29 mouse cellular contexts compared by ENCODE assay signal in the genomic region with DNA sequence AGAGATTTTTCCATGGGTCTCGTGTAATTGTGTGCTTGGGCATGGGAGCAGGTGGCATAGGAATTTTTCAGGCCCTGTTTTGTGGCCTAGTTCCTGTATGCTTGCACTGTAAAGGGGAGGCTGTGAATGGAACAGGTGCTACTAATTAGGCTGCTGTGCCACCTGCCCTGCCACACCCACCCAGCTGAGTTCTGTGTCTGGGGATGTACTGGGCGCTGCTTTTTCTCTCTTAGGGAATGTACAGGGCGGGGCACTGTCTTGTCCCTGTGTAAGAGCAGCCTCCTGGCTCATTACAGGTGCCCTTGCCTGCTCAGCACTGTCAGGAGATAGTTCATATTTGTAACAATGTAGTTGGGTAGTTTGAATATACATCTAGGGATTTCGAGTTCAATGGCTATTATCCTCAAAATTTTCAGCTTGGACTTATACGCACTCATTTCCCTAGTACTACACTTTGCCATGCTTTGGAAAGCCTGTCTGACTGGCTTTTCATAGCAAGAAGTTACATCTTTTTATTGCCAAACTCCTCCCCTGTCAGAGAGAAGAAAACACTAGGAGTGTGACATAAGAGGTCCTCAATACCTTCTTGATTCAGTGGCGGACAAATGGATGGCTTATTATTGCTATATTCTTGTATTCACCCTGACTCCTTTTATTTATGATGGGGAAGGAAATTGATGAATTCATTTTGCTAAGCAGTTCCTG.
DNase-seq lines count a peak whose midpoint lies in the region; ATAC-seq and TF ChIP-seq lines count a peak whose summit lies in the region.
"Had no signal": no experiment of that assay in that cellular context is flagged by ENCODE, and none has a peak within 500 bp of the region (broad histone marks: within the 10 kb centered on the region; RNA-seq: fewer than 3 reads in every experiment).

No protein-coding gene starts in this region.

- DNase-seq in neural tube, embryonic 10.5 days (ENCODE audit: extremely low spot score, low spot score) = no peak
- peak; percentile 32 for DNase-seq in embryonic facial prominence, embryonic 14.5 days (ENCODE audit: low spot score)
- DNase-seq in adrenal gland, adult 2 months = no peak
- no peak for DNase-seq in midbrain, embryonic 14.5 days
- DNase-seq: adrenal gland, postnatal 10 days; B cell, adult 2 months; cerebellum, adult 9-10 months; embryo, embryonic 11 days; forebrain, postnatal 0 days; heart, postnatal 14 days; kidney, adult 11 months; kidney, postnatal 14 days; liver, embryonic 13.5 days; lung, adult 18-20 months; lung, postnatal 14 days; right cerebral cortex, adult 18-20 months; spleen, adult 18-20 months had no signal

- H3K4me3 ChIP-seq in intestine, embryonic 15.5 days (replicated peaks) = no peak overlapping the region
- H3K4me3 ChIP-seq in intestine, postnatal 0 days (ENCODE audit: low read depth, low read length) = no peak overlapping the region
- H3K4me3 ChIP-seq in neural tube, embryonic 15.5 days (replicated peaks) = no peak overlapping the region
- H3K4me3 ChIP-seq in embryonic facial prominence, embryonic 14.5 days (ENCODE audit: low read depth, low read length) = no peak overlapping the region
- no peak overlapping the region for H3K4me3 ChIP-seq in intestine, embryonic 16.5 days (ENCODE audit: low read length)
- no peak overlapping the region for H3K4me3 ChIP-seq in midbrain, embryonic 14.5 days (replicated peaks; ENCODE audit: low read depth, low read length)
- H3K4me3 ChIP-seq: forebrain, embryonic 10.5 days; hindbrain, embryonic 10.5 days; layer of hippocampus, adult 2 months; left cerebral cortex, adult 2 months; liver, embryonic 13.5 days; midbrain, embryonic 12.5 days had no signal

- H3K4me1 ChIP-seq in intestine, embryonic 15.5 days (replicated peaks) = peaks cover 16% of the 10 kb centered on the region
- 0 out of 2 replicates have a peak, but pooled peaks cover 2% of the 10 kb centered on the region for H3K4me1 ChIP-seq in intestine, postnatal 0 days (replicated peaks; ENCODE audit: control insufficient read depth, insufficient read depth, low read length)
- peaks cover 30% of the 10 kb centered on the region for H3K4me1 ChIP-seq in neural tube, embryonic 15.5 days
- peaks cover 9% of the 10 kb centered on the region for H3K4me1 ChIP-seq in embryonic facial prominence, embryonic 14.5 days (ENCODE audit: control insufficient read depth, insufficient read depth, low read length)
- peaks cover 10% of the 10 kb centered on the region for H3K4me1 ChIP-seq in intestine, embryonic 16.5 days (ENCODE audit: control insufficient read depth, insufficient read depth, low read length)
- H3K4me1 ChIP-seq in midbrain, embryonic 14.5 days (ENCODE audit: control insufficient read depth, insufficient read depth, low read length) = peaks cover 15% of the 10 kb centered on the region

- H3K4me2 ChIP-seq in intestine, embryonic 15.5 days (replicated peaks) = no peak overlapping the region
- no peak overlapping the region for H3K4me2 ChIP-seq in intestine, postnatal 0 days (replicated peaks; ENCODE audit: low read depth)
- no peak overlapping the region for H3K4me2 ChIP-seq in neural tube, embryonic 15.5 days
- H3K4me2 ChIP-seq in embryonic facial prominence, embryonic 14.5 days (ENCODE audit: low read depth, low read length) = no peak overlapping the region
- H3K4me2 ChIP-seq in intestine, embryonic 16.5 days (ENCODE audit: low read depth, low read length) = no peak overlapping the region
- H3K4me2 ChIP-seq in midbrain, embryonic 14.5 days (ENCODE audit: low read length) = no peak overlapping the region
- H3K4me2 ChIP-seq: liver, embryonic 13.5 days; midbrain, embryonic 12.5 days had no signal

- TF ChIP-seq CTCF in intestine, postnatal 0 days (IDR thresholded peaks at IDR 0.05; ENCODE audit: low read depth) = no peak

- H3K27me3 ChIP-seq in intestine, embryonic 15.5 days (replicated peaks) = no peaks in the 10 kb centered on the region
- no peaks in the 10 kb centered on the region for H3K27me3 ChIP-seq in intestine, postnatal 0 days (replicated peaks; ENCODE audit: control insufficient read depth, insufficient read depth, low read length)
- no peaks in the 10 kb centered on the region for H3K27me3 ChIP-seq in neural tube, embryonic 15.5 days (replicated peaks)
- H3K27me3 ChIP-seq in embryonic facial prominence, embryonic 14.5 days (replicated peaks; ENCODE audit: control insufficient read depth, insufficient read depth, low read length) = no peaks in the 10 kb centered on the region
- no peaks in the 10 kb centered on the region for H3K27me3 ChIP-seq in intestine, embryonic 16.5 days (replicated peaks; ENCODE audit: control insufficient read depth, insufficient read depth, low read length)
- H3K27me3 ChIP-seq in midbrain, embryonic 14.5 days (ENCODE audit: control insufficient read depth, insufficient read depth, low read length) = no peaks in the 10 kb centered on the region
- H3K27me3 ChIP-seq: CH12.LX; liver, embryonic 13.5 days; midbrain, embryonic 12.5 days had no signal

- no peaks in the 10 kb centered on the region for H3K9me3 ChIP-seq in intestine, embryonic 15.5 days
- no peaks in the 10 kb centered on the region for H3K9me3 ChIP-seq in intestine, postnatal 0 days (ENCODE audit: control insufficient read depth)
- no peaks in the 10 kb centered on the region for H3K9me3 ChIP-seq in neural tube, embryonic 15.5 days (replicated peaks)
- no peaks in the 10 kb centered on the region for H3K9me3 ChIP-seq in embryonic facial prominence, embryonic 14.5 days (ENCODE audit: control insufficient read depth, low read length)
- H3K9me3 ChIP-seq in intestine, embryonic 16.5 days (ENCODE audit: control insufficient read depth, low read length) = no peaks in the 10 kb centered on the region
- H3K9me3 ChIP-seq in midbrain, embryonic 14.5 days (ENCODE audit: control insufficient read depth, low read length) = no peaks in the 10 kb centered on the region
- H3K9me3 ChIP-seq: forebrain, embryonic 10.5 days; G1E; hindbrain, embryonic 10.5 days; liver, embryonic 13.5 days; midbrain, embryonic 12.5 days had no signal

- H3K27ac ChIP-seq in intestine, embryonic 15.5 days = no peak overlapping the region
- H3K27ac ChIP-seq in intestine, postnatal 0 days (ENCODE audit: low read depth, low read length) = no peak overlapping the region
- 0 out of 2 replicates have a peak overlapping the region, but pooled peaks have one; percentile 2 for H3K27ac ChIP-seq in neural tube, embryonic 15.5 days (replicated peaks)
- no peak overlapping the region for H3K27ac ChIP-seq in embryonic facial prominence, embryonic 14.5 days (replicated peaks; ENCODE audit: low read depth, low read length)
- H3K27ac ChIP-seq in intestine, embryonic 16.5 days (ENCODE audit: low read length) = no peak overlapping the region
- no peak overlapping the region for H3K27ac ChIP-seq in midbrain, embryonic 14.5 days (replicated peaks; ENCODE audit: low read depth, low read length)
- H3K27ac ChIP-seq: forebrain, embryonic 10.5 days; hindbrain, embryonic 10.5 days; hindbrain, postnatal 0 days; layer of hippocampus, adult 2 months; left cerebral cortex, adult 2 months; liver, embryonic 13.5 days; midbrain, embryonic 12.5 days had no signal

- no peak overlapping the region for H3K9ac ChIP-seq in intestine, embryonic 15.5 days
- H3K9ac ChIP-seq in intestine, postnatal 0 days (ENCODE audit: low read depth, low read length) = no peak overlapping the region
- H3K9ac ChIP-seq in neural tube, embryonic 15.5 days (replicated peaks) = no peak overlapping the region
- no peak overlapping the region for H3K9ac ChIP-seq in embryonic facial prominence, embryonic 14.5 days (ENCODE audit: low read depth, low read length)
- no peak overlapping the region for H3K9ac ChIP-seq in intestine, embryonic 16.5 days (ENCODE audit: low read depth, low read length)
- H3K9ac ChIP-seq in midbrain, embryonic 14.5 days (replicated peaks; ENCODE audit: low read length) = no peak overlapping the region
- H3K9ac ChIP-seq: forebrain, postnatal 0 days; liver, embryonic 13.5 days; midbrain, embryonic 12.5 days had no signal

- peak; percentile 41; the same call in 1 of the 2 replicates for ATAC-seq in intestine, embryonic 15.5 days
- no peak for ATAC-seq in intestine, postnatal 0 days
- ATAC-seq in neural tube, embryonic 15.5 days (ENCODE audit: low FRiP score) = no peak
- peak; percentile 74 for ATAC-seq in embryonic facial prominence, embryonic 14.5 days (ENCODE audit: low read depth)
- peak; percentile 29; the same call in 1 of the 2 replicates for ATAC-seq in intestine, embryonic 16.5 days
- ATAC-seq in midbrain, embryonic 14.5 days (ENCODE audit: low FRiP score, low TSS enrichment) = no peak
- ATAC-seq: forebrain, postnatal 0 days; hindbrain, postnatal 0 days had no signal

- no peaks in the 10 kb centered on the region for H3K36me3 ChIP-seq in intestine, embryonic 15.5 days
- H3K36me3 ChIP-seq in intestine, postnatal 0 days (ENCODE audit: control insufficient read depth, insufficient read depth) = no peaks in the 10 kb centered on the region
- H3K36me3 ChIP-seq in neural tube, embryonic 15.5 days = no peaks in the 10 kb centered on the region
- H3K36me3 ChIP-seq in embryonic facial prominence, embryonic 14.5 days (ENCODE audit: control insufficient read depth, insufficient read depth, low read length) = no peaks in the 10 kb centered on the region
- no peaks in the 10 kb centered on the region for H3K36me3 ChIP-seq in intestine, embryonic 16.5 days (ENCODE audit: control insufficient read depth, insufficient read depth, low read length)
- H3K36me3 ChIP-seq in midbrain, embryonic 14.5 days (ENCODE audit: control insufficient read depth, insufficient read depth, low read length) = no peaks in the 10 kb centered on the region
- H3K36me3 ChIP-seq: forebrain, embryonic 10.5 days; hindbrain, embryonic 10.5 days; liver, embryonic 13.5 days; midbrain, embryonic 12.5 days had no signal

- 77% methylated on average over 6 of the region's 6 CpGs for WGBS in intestine, embryonic 15.5 days
- WGBS in intestine, postnatal 0 days = 81% methylated on average over 6 of the region's 6 CpGs
- 78% methylated on average over 6 of the region's 6 CpGs for WGBS in neural tube, embryonic 15.5 days
- 75% methylated on average over 6 of the region's 6 CpGs for WGBS in embryonic facial prominence, embryonic 14.5 days
- 84% methylated on average over 6 of the region's 6 CpGs for WGBS in intestine, embryonic 16.5 days
- WGBS in midbrain, embryonic 14.5 days = 83% methylated on average over 6 of the region's 6 CpGs

Comparison
In these comparisons a context has a peak if more than half of its experiments do, and no peak if none do; other contexts are left out.
1. ATAC-seq: peak in intestine, embryonic 15.5 days (single experiment), embryonic facial prominence, embryonic 14.5 days (single experiment) and intestine, embryonic 16.5 days (single experiment); none in intestine, postnatal 0 days (single experiment), neural tube, embryonic 15.5 days (single experiment) and midbrain, embryonic 14.5 days (single experiment).